Mouse (Mus musculus) lung, postnatal 14 days (tissue): ENCODE data around the gene Ctnna2.

Experiments
- DNase-seq: peaks from one replicate; pipeline ENCODE4 v3.0.0; 2021

Gene Ctnna2

GRCm38 (mm10) chr6:77416999-77417398 is 562.5 kb downstream of the Ctnna2 start:
- DNase-seq, result no peak

GRCm38 (mm10) chr6:77413530-77413929 is 566.0 kb downstream of the Ctnna2 start:
- no peak for DNase-seq

GRCm38 (mm10) chr6:77408481-77408880 is 571.0 kb downstream of the Ctnna2 start:
- DNase-seq, result no peak

- no peak for DNase-seq
Measured at GRCm38 (mm10) chr6:77400751-77401150, 578.7 kb downstream of the Ctnna2 start.

GRCm38 (mm10) chr6:77391663-77392062 is 587.8 kb downstream of the Ctnna2 start:
- DNase-seq, result no peak

- no peak for DNase-seq
Measured at GRCm38 (mm10) chr6:77381309-77381708, 598.2 kb downstream of the Ctnna2 start.

GRCm38 (mm10) chr6:77373132-77373531 is 606.4 kb downstream of the Ctnna2 start:
- DNase-seq, result no peak

GRCm38 (mm10) chr6:77371147-77371546 is 608.4 kb downstream of the Ctnna2 start:
- DNase-seq, result no peak

- no peak for DNase-seq
Measured at GRCm38 (mm10) chr6:77358471-77358837, 621.0 kb downstream of the Ctnna2 start.

- DNase-seq, result no peak
Measured at GRCm38 (mm10) chr6:77357748-77358470, 621.6 kb downstream of the Ctnna2 start.

GRCm38 (mm10) chr6:77354826-77355225 is 624.7 kb downstream of the Ctnna2 start:
- no peak for DNase-seq

GRCm38 (mm10) chr6:77343781-77344180 is 635.7 kb downstream of the Ctnna2 start:
- DNase-seq, result no peak

GRCm38 (mm10) chr6:77335537-77335936 is 644.0 kb downstream of the Ctnna2 start:
- no peak for DNase-seq

- no peak for DNase-seq
Measured at GRCm38 (mm10) chr6:77324748-77325147, 654.8 kb downstream of the Ctnna2 start.

- DNase-seq, result no peak
Measured at GRCm38 (mm10) chr6:77324327-77324726, 655.2 kb downstream of the Ctnna2 start.

GRCm38 (mm10) chr6:77306796-77307195 is 672.7 kb downstream of the Ctnna2 start:
- no peak for DNase-seq

- DNase-seq, result no peak
Measured at GRCm38 (mm10) chr6:77301305-77301704, 678.2 kb downstream of the Ctnna2 start.

- no peak for DNase-seq
Measured at GRCm38 (mm10) chr6:77291415-77291814, 688.1 kb downstream of the Ctnna2 start.

- no peak for DNase-seq
Measured at GRCm38 (mm10) chr6:77288402-77288801, 691.1 kb downstream of the Ctnna2 start.

- DNase-seq, result no peak
Measured at GRCm38 (mm10) chr6:77286317-77286716, 693.2 kb downstream of the Ctnna2 start.

- DNase-seq, result no peak
Measured at GRCm38 (mm10) chr6:77278794-77279193, 700.7 kb downstream of the Ctnna2 start.

GRCm38 (mm10) chr6:77265163-77265562 is 714.3 kb downstream of the Ctnna2 start:
- no peak for DNase-seq

- DNase-seq, result peak; percentile 1
Measured at GRCm38 (mm10) chr6:77257358-77258105, 722.0 kb downstream of the Ctnna2 start.

- no peak for DNase-seq
Measured at GRCm38 (mm10) chr6:77256348-77256747, 723.2 kb downstream of the Ctnna2 start.
